Mouse (Mus musculus) left cerebral cortex, postnatal 25 days (tissue): ENCODE results near the gene Cerk. TPM values are rescaled to one million over a fixed set of nuclear protein-coding genes. Genes with fewer than 3 reads are reported as not detected.
"Not testable (repeated sequence)": the region's sequence is repeated elsewhere in the genome, so short reads cannot be mapped to it uniquely, and the experiment has no call there.

Experiments used
- DNase-seq, 2 experiments: peaks; one replicate each; pipeline ENCODE4 v3.0.0; 2022; ENCODE audit warnings: low spot score in 2 of 2, mixed read lengths in 1 of 2
- intact Hi-C: fragments of 180-260 bp; cut with DNase I; formaldehyde crosslinking; loops from one replicate; pipeline ENCODE4 v1.15.1; 2025
- total RNA-seq, 2 experiments: library from RNA; stranded (reverse); gene quantifications; 2 replicates each; pipeline ENCODE4 v1.2.3; 2021

Cerk gene
- 10 to 100 TPM; 53.6 to 55.1 TPM for total RNA-seq

- intact Hi-C loops: no loop called here
- peak; percentile 83 to 90 for DNase-seq
These were observed at the start of gene Cerk for GRCm38 (mm10) chr15:86185689-86186569. TSS of gene Cerk (minus strand) at chr15:86186141.

GRCm38 (mm10) chr15:86234517-86235441 lies 48.8 kb upstream of the Cerk start:
- peak in 1 of 2 experiments; percentile 93 for DNase-seq
- intact Hi-C loops: loop anchor here (10.0 kb wide), 1 partner anchor 170 kb away; no protein-coding TSS in a partner anchor

GRCm38 (mm10) chr15:86234001-86234400 lies 48.1 kb upstream of the Cerk start:
- intact Hi-C loops: loop anchor here (10.0 kb wide), 1 partner anchor 169 kb away; no protein-coding TSS in a partner anchor
- DNase-seq: no peak

- intact Hi-C loops: loop anchor here (10.0 kb wide), 1 partner anchor 167 kb away; no protein-coding TSS in a partner anchor
- DNase-seq: no peak
These were observed 46.0 kb upstream of the Cerk start for GRCm38 (mm10) chr15:86231831-86232512.

GRCm38 (mm10) chr15:86231170-86231569 lies 45.2 kb upstream of the Cerk start:
- no peak for DNase-seq
- intact Hi-C loops: loop anchor here (10.0 kb wide), 1 partner anchor 166 kb away; no protein-coding TSS in a partner anchor

GRCm38 (mm10) chr15:86229623-86230022 lies 43.7 kb upstream of the Cerk start:
- intact Hi-C loops: loop anchor here (10.0 kb wide), 1 partner anchor 165 kb away; no protein-coding TSS in a partner anchor
- no peak for DNase-seq

- intact Hi-C loops: no loop called here
- DNase-seq: no peak
These were observed 43.1 kb upstream of the Cerk start for GRCm38 (mm10) chr15:86229088-86229487.

- intact Hi-C loops: no loop called here
- peak in 1 of 2 experiments; percentile 55 for DNase-seq
These were observed 42.2 kb upstream of the Cerk start for GRCm38 (mm10) chr15:86228186-86228585.

- intact Hi-C loops: no loop called here
These were observed 41.0 kb upstream of the Cerk start for GRCm38 (mm10) chr15:86226968-86227367.

GRCm38 (mm10) chr15:86226221-86226620 lies 40.3 kb upstream of the Cerk start:
- no peak for DNase-seq
- intact Hi-C loops: no loop called here

More at GRCm38 (mm10) chr15:86226968-86227367, 41.0 kb upstream of the Cerk start:
- DNase-seq: no peak

GRCm38 (mm10) chr15:86224972-86225551 lies 39.1 kb upstream of the Cerk start:
- intact Hi-C loops: no loop called here
- peak in 1 of 2 experiments; percentile 89 for DNase-seq

- DNase-seq, intact Hi-C loops: not testable (repeated sequence)
These were observed 36.0 kb upstream of the Cerk start for GRCm38 (mm10) chr15:86221901-86222300.

- DNase-seq: no peak
These were observed 35.4 kb upstream of the Cerk start for GRCm38 (mm10) chr15:86221369-86221768.

GRCm38 (mm10) chr15:86220715-86221114 lies 34.8 kb upstream of the Cerk start:
- no peak for DNase-seq
- intact Hi-C loops: no loop called here

More at GRCm38 (mm10) chr15:86221369-86221768, 35.4 kb upstream of the Cerk start:
- intact Hi-C loops: no loop called here

GRCm38 (mm10) chr15:86220229-86220630 lies 34.3 kb upstream of the Cerk start:
- intact Hi-C loops: no loop called here
- DNase-seq: no peak

GRCm38 (mm10) chr15:86219534-86220228 lies 33.7 kb upstream of the Cerk start:
- intact Hi-C loops: no loop called here
- DNase-seq: peak in 1 of 2 experiments; percentile 56

- DNase-seq, intact Hi-C loops: not testable (repeated sequence)
These were observed 30.7 kb upstream of the Cerk start for GRCm38 (mm10) chr15:86216641-86217040.

GRCm38 (mm10) chr15:86214549-86215201 lies 28.7 kb upstream of the Cerk start:
- DNase-seq: no peak
- intact Hi-C loops: no loop called here
